Mouse (Mus musculus) gastrocnemius, postnatal 36 days (tissue): ENCODE data around the gene Ptpru. TPM values are rescaled to one million over a fixed set of nuclear protein-coding genes. Genes with fewer than 3 reads are reported as not detected.

ENCODE experiments used
- DNase-seq, 2 experiments: peaks; one replicate each; pipeline ENCODE4 v3.0.0; 2022
- intact Hi-C: fragments of 180-260 bp; cut with DNase I; formaldehyde crosslinking; loops from one replicate; pipeline ENCODE4 v1.15.1; 2025
- long read RNA-seq, 2 experiments: library from polyadenylated mRNA; stranded (forward); transcript quantifications; one replicate each; pipeline ENCODE4 v2.0.0; 2021
- total RNA-seq, 2 experiments: library from RNA; stranded (reverse); gene quantifications; 2 replicates each; pipeline ENCODE4 v1.2.3; 2021

Ptpru gene
- 1 to 10 TPM in 1 of 2 experiments, under 1 TPM in 1; 0.56 to 1.9 TPM for total RNA-seq
- long read RNA-seq, experiment 1: 0 reads
- long read RNA-seq, experiment 2: 0 reads

DNA sequence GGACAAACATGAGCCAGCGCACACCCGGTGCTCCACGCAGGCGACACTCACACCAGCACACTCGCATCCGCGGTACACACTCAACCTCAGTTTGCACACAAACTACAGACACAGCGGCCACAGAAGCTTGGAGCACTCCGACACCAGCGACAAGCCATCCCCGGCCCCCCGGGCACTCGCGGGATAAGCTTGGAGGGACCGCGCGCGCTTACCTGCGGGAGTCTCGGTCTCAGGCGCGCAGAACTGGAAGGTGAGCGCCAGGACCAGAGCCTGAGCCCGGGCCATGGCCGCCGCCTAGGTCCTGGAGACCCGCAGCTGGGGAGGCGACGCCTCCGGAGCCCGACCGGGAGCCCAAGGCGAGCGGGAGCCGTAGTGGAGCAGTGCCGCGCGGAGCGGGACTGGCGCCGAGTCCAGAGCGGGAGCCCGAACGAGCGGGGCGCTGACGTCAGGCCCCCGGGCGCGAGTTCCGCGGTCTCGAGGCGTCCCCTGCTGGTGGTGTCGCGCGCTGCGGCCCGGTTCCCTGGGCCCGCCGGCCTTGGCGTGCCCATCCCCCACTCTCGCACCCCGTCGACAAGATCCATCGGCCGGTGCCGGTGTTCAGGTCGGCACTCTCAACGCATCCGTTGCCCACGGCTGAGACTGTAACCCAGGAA lies at the start of gene Ptpru:
Ptpru (minus strand) TSS at position 417 of the 653 bp plus-strand sequence.
- peak; percentile 84 to 90 for DNase-seq
- intact Hi-C loops: loop anchor here (2.0 to 10.0 kb wide), 7 partner anchors 56 to 876 kb away; no protein-coding TSS in a partner anchor

DNA sequence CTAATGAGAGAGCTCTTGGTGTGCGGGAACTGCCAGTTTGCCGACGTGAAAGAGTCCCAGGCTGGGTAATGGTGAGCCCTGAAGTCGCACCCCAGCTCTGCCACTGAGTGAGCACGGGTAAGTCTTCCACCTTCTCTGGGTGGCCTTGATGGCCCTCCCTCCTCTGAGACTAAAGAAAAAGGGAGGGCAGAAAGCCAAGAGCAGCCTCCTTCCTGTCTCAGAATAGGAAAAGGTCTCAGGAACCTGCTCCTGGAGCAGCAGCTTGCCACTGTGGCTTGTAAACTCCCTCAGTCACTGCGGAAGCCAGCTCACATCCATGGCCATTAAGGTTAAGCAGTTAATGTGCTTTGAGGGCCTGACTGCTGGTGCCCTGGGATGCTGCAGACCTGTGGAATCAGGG lies 47.3 kb upstream of the Ptpru start:
- DNase-seq: no peak
- intact Hi-C loops: no loop called here

DNA sequence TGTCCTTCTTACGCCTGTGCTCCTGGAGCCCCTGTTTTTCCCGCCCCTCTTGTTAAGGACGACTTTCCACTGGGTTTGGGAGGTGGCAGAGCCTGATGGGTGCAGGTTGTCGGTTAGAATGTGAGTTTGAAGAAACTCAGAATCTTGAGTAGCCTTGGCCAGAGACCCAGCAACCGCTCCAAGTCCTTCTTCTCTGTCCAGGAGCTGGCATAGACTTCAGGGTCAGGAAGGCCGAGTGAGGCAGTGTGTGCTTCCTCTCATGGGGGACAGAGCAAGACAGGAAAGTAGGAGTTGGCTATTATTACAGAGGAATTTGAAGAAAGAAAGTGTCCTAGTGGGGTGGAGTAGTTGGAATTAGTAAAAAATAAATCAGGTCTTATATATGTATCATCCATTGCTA lies 45.5 kb upstream of the Ptpru start:
- DNase-seq: no peak
- intact Hi-C loops: no loop called here

DNA sequence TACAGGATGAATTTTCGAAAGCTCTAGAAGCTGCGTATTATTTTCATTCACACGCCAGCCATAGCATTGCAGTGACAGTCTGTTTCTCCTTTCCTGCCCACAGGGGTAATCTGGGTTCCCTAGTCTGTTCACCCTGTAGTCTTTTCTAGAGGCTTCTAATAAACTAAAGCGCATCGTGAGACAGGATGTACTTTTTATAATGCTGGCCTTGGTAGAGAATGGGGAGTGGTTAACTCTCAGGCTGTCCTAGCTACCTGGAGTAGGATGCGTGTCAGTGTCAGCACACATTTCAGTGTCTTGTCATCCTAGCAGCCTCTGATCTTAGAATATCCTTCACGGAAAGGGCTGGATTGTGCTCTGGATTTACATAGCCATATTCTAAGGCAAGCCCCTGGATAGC lies 43.2 kb upstream of the Ptpru start:
- intact Hi-C loops: no loop called here
- DNase-seq: no peak

DNA sequence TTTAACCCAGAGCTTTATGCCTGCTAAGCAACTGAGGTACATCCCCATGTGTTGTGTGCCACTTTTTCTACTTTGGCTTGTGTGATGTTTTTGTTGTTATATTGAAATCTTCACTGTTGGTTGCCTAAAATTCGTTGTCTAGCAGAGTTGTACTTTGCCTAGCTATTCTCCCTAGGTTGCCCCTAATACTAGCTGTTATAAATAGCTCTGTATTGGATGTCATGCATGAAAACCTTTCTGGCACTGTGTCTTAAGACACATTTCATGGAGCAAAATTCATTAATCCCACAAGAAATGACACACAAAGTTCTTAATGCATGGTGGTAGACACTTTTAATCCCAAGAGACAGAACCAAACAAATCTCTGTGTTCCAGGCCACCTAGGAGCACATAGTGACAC lies 41.6 kb upstream of the Ptpru start:
- intact Hi-C loops: no loop called here
- DNase-seq: no peak

DNA sequence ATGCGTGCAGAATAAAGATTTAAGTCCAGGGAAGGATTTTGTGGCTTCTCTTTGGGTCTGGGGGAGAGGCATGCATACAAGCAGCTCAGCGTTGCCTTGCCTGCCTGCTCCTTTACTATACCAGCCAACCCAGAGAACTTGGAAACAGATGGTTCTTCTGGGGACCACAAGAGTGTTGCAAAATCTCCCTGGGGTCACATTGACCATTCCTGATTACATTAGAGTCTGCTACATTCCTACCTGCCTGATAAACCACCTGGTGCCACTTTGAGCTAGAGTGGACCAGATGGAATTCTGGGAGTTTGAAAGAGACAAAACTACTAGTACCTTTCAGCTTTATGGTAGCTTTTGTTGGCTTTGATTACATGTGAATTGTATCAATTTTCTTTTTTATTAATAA lies 38.7 kb upstream of the Ptpru start:
- no peak for DNase-seq
- intact Hi-C loops: no loop called here

DNA sequence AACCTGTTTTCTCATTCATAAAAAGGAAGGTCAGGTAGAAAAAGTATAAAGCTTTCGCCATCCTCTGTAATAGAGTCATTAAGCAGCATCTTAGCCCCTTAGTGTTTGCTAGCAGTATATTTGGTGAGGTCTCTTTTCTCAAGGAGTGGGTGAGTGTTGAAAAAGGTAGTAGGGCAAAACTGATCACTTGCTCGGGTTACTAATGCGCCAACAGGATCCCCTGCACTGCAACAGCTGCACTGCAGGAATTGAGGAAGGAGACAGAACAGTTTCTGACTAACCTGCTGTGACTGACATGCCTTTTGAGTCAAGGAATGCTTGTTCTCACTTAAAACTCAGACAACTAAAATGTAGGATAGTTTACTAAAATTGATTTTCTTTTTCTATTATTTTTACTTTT lies 37.2 kb upstream of the Ptpru start:
- intact Hi-C loops: no loop called here
- DNase-seq: no peak

DNA sequence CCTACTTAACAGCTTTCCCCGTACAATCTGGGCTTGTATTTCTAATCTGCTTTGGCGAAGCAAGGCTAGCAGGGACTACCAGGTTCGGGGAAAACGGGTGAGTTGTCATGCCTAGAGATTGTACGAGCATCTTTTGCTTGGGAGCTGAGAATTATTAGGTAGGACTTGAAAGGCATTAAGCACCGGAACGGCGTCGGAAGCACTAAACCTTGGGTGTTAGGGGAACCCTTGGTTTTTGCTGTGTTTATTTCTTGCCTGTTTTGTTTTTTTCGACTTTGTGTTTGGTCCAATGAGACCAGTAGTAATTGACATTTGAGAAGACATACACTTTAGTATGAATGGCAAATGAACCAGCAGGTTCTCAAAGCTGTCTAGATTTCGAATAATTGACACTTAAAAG lies 36.5 kb upstream of the Ptpru start:
- no peak for DNase-seq
- intact Hi-C loops: no loop called here

DNA sequence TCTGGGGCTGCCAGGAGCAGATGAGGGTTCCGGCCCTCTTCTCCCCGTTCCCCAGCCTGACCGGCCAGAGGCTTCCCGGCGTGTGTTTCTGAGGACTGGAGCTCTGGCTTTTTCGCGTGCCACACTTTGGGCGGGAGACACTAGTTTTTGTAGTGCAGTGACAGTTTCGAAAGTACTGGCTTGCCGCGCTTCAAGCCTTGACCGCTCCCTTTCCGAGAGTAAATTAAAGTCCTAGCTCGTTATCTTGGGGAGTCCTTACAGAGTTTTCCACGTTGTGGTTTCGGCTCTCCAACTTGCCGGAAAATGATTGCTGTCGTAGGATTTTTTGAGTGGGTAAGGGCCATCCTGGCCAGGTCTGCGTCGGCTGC lies 36.1 kb upstream of the Ptpru start:
- no peak for DNase-seq
- intact Hi-C loops: no loop called here

DNA sequence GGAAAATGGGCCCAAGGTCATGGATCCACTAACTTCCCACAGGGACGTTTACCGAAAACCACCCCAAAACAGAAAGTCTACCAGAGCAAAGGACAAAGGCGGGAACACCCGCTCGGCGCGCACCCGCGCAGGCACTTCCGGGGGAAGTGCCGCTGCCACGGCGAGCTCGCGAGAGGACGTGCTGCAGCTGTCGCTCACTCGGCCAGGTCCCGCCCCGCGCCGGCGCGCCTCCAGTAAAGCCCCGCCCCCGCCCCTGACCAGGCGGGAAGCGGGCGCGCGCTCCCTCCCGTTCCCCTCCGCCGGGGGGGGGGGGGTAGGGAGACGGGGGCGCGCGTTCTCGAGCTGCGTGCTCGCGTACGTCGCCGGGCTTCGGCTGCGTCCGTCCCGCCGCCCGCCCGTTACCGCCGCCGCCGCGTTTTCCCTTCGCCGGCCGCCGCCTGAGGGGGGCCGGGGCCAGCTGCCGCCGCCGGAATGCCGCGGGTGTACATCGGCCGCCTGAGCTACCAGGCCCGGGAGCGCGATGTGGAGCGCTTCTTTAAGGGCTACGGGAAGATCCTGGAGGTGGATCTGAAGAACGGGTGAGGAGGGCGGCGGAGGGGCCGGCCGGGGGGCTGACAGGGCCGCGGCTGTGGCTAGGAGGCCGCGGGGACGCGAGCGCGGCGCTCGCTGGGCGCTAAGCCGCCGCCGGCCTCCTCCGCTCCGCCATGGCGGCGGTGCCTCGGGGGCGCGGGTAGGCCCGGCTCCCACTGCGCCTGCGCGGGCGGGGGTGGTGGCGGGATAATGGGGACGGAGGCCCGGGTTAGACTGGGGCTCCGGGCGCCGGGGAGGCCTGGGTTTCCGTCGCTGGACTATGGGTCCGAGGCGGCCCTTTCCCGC lies 35.4 kb upstream of the Ptpru start, which contains the start of gene Srsf4:
Srsf4 (plus strand) TSS at position 325 of the 876 bp plus-strand sequence.
- peak; percentile 88 to 91 for DNase-seq
- intact Hi-C loops: no loop called here

DNA sequence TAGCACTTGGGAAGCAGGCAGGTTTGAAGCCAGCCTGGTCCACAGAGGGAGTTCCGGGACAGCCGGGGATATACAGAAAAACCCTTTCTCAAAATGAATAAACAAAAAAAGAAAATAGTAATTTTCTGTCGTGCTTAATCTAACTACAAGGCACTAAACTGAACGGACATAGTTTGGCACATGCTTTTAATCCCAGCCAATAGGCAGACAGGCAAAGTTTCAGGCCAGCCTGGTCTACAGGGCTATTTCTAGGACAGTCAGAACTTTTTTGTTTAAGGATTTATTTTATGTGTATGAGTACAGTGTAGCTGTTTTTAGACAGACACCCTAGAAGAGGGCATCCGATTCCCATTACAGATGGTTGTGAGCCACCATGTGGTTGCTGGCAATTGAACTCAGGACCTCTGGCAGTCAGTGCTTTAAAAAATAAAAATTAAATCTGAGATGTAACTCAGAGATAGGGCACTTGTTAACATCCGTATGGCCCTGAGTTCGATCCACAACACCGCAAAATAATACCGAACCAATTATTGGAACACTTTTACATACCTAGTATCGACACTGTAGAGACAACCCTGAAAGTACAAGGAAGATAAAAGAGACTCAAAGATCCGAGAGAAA lies 34.7 kb upstream of the Ptpru start:
- intact Hi-C loops: no loop called here
- DNase-seq: no peak

DNA sequence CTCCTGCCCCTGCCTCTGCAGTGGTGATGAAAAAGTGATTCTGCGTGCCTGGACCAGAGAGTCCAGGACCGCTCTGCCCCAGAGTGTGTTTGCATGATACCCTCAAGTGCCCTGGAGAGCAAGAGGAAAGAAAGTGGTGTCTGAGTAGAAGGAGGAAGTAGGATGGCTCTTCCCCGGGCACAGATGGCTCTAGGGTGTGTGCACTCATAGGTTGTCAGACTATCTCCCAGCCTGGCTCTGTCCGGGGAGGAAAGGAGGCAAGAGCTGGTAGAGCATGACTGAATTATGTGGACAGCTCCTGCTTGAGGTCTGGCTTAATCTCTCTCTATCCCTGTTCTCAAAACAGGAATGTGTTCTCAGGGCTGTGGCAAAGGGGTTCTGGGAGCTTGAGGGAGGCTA lies 23.3 kb upstream of the Ptpru start:
- DNase-seq: no peak
- intact Hi-C loops: loop anchor here (5.0 to 10.0 kb wide), 4 partner anchors 56 to 313 kb away; partner anchors contain the start of gene Epb41

DNA sequence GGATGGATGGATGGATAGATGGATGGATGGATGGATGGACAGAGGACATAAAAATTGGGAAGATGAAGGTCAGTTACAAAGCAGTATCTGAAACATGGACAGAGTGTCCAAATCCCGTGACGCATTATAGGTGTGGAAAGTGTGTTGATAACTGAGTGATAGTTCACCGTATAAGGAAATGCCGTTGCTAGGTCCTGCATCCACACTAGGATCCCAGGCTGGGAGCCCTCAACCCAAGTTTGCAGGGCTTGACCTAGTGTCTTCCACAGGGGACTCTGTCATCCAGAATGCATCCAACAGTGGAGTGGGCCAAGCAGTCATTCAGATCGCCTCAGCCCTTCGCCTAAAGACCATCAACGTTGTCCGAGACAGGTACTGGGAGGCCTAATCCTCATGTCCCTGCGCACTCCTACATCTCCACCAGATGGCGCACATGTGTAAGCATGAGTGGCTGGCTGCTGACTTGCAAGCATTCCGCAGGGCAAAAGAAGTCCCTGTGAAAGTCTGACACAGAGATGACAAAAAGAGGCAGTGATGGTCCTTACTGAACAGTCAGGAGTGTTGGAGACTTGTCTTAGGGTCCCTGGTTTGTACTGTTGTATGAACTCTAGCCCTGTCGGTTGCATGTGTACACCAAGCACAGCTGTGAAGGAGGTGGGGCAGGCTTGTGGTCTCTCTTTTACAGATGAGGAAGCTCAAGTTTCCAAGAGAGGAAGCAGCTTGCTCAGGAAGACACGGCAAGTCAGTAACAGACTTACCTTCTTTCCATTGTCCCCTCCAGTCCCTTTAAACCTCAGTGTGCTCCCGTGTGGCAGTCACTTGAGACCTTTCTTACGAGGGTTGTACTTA lies 22.6 kb upstream of the Ptpru start:
- intact Hi-C loops: loop anchor here (5.0 to 10.0 kb wide), 4 partner anchors 57 to 314 kb away; partner anchors contain the start of gene Epb41
- DNase-seq: peak; percentile 69 to 72

DNA sequence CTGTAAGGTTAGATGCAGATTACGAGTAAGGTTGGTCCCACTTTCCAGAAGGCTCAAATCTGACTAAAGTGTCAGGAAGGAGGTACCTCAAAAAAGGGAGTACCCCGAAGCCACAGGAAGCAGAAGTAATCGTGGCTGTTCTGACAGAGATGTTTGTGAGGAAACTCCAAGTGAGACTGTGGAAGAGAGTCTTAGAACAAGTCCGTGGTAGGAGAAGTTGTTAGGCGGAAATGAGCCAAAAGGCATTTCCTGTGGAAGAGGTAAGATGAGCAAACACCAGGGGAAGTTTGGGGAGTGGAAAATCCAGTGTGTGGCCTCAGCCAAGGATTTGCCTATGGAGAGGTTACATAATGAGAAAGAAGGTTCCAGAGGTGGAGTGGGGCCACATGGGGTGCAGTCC lies 16.9 kb upstream of the Ptpru start:
- intact Hi-C loops: no loop called here
- DNase-seq: no peak

DNA sequence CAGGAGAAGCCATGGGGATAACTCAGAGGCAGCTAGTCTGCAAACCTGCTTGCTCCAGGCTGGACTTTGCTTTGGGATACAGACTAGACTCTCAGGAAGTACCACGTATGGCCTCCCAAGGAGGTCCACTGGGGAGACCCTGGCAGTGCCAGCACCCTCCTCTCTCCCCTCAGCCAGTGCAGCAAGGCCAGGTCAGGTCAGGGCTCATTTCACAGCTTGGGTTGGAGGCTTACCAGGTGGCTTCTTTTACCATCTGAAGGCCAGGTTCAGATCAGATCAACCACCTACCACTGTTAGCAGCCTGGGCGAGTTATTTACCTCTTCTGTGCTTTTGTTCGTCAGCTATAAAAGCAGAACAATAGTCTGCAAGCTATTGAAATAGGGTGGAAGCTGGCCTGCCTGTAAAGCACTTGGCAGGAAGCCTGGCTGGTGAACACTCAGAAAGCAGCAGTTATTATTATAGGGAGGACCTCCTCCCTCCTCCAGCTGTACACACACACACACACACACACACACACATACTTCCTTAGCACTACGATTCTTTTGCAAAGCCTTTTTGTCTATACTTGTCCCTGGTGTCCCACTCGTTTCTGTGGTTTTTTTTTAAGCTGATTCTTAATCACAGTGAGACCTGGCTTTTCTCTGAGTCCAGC lies 12.0 kb upstream of the Ptpru start:
- peak in 1 of 2 experiments; percentile 48 for DNase-seq
- intact Hi-C loops: no loop called here

DNA sequence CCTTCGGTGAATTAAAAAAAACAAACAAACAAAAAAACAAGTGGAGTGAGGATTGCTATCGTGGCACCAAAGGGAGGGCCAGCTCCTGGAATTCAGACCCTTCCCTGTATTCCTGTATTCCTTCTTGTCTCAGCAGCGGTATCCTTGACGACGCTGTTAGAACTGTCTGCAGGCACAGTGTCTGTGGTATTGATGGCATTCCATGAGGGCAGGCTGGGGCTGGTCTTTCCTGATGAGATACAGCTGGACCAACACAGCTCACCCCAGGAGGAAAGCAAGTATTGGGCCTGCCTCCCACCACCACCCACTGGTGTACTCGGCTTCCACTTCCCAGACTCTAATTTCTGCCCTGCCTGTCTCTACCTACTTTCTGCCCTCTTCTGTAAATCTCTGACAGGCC lies 10.0 kb upstream of the Ptpru start:
- intact Hi-C loops: no loop called here
- no peak for DNase-seq

DNA sequence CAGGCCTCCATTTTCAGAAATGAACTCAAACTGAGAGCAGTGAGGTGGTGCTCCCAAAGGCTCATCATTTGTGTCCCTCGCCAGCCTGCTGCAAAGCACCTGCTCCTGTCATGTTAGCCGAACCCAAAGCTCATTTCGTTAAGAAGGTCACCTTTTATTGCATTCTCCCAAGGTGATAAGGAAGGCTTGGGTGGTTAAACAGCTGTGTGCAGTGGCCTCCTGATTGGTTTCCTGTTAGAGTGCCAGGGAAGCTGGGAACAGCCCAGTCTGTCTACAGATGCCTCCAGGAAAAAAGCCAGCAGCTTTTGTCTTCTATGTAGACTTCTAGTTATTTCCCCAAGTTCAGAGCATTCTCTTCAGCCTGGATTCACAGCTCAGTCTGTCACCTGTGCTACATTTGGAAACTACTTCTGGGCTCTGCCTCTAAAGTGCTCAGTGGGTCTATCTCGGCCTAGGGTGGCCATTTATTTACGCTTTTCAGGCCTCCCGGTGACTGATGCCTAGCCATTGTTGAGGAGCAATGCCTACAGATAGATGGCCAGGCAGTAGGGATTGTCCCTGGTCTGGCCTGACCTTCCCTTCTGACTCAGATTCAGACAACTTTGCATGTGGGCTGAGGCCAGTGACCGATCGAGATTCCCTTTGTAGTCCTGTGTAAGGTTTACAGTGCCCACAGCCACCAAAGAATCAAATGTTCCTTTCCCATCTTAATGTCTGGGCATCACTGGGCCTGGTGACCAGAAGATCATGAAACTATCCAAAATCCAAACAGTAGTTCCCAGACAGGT lies 8.1 kb upstream of the Ptpru start:
- intact Hi-C loops: no loop called here
- no peak for DNase-seq

DNA sequence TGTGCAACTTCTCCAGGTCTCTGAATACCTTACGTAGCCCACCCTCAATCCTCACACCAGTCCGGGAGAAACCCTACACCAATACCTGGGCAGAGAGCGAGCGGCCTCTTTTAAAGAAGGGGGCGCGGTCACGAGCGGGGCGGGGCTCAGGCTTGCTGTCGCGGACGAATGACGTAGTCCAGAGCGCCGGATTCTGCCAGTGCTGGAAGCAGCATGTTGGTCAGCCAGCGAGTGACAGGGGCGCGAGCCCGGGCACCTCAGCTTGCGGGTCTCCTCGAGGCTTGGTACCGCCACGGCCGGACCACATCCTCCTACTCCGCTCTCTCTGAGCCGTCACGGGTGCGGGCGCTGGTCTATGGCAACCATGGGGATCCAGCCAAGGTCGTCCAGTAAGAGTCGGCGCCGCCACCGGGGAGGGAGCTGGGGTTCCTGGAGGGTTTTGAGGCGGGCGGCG lies 5.2 kb upstream of the Ptpru start, which contains the start of gene Mecr:
Mecr (plus strand) TSS at position 181 of the 454 bp plus-strand sequence.
- DNase-seq: peak; percentile 89 to 93
- intact Hi-C loops: no loop called here
